Mouse (Mus musculus) lung, postnatal 0 days (tissue): ENCODE results near the gene Gar1. TPM values are rescaled to one million over a fixed set of nuclear protein-coding genes. Genes with fewer than 3 reads are reported as not detected.

Experiments
- ATAC-seq: fragments of 200-750 bp; cut with Nextera tagmentation; 2 replicates; pipeline ENCODE4 v1.8.0; 2017; ENCODE audit warnings: moderate library complexity
- DNase-seq: peaks from one replicate; pipeline ENCODE4 v3.0.0-alpha.2; 2016; ENCODE audit warnings: low spot score
- H3K27ac ChIP-seq: fragments of 300-500 bp; sonication (generic); 2 replicates; pipeline ENCODE4 v1.5.1; 2014; ENCODE audit warnings: antibody characterized with exemption, mild to moderate bottlenecking, low read length, mixed read lengths
- H3K27me3 ChIP-seq: fragments of 300-500 bp; sonication (generic); replicated peaks from 2 replicates; pipeline ENCODE4 v1.6.1; 2014; ENCODE audit warnings: low read length, mixed read lengths; ENCODE audit not compliant: insufficient read depth
- H3K36me3 ChIP-seq: fragments of 300-500 bp; sonication (generic); 2 replicates; pipeline ENCODE4 v1.6.1; 2014; ENCODE audit warnings: low read length, mixed read lengths; ENCODE audit not compliant: insufficient read depth
- H3K4me1 ChIP-seq: fragments of 300-500 bp; sonication (generic); 2 replicates; pipeline ENCODE4 v1.6.1; 2014; ENCODE audit warnings: antibody characterized with exemption, low read depth, low read length, mixed read lengths; ENCODE audit not compliant: insufficient read depth
- H3K4me2 ChIP-seq: fragments of 300-500 bp; sonication (generic); replicated peaks from 2 replicates; pipeline ENCODE4 v1.6.1; 2014; ENCODE audit warnings: low read depth, mild to moderate bottlenecking, low read length, moderate library complexity, mixed read lengths
- H3K4me3 ChIP-seq: fragments of 300-500 bp; sonication (generic); 2 replicates; pipeline ENCODE4 v1.5.1; 2014; ENCODE audit warnings: low read depth, low read length
- H3K9ac ChIP-seq: fragments of 300-500 bp; sonication (generic); replicated peaks from 2 replicates; pipeline ENCODE4 v1.6.1; 2014; ENCODE audit warnings: low read depth, mild to moderate bottlenecking
- H3K9me3 ChIP-seq: fragments of 300-500 bp; sonication (generic); 2 replicates; pipeline ENCODE4 v1.6.1; 2016; ENCODE audit warnings: low read length, mixed read lengths
- CTCF ChIP-seq: IDR thresholded peaks from 2 replicates; pipeline ENCODE4 v1.5.1; 2016; ENCODE audit warnings: antibody characterized with exemption, mild to moderate bottlenecking
- EP300 ChIP-seq: IDR thresholded peaks from 2 replicates; pipeline ENCODE4 v1.6.1; 2016; ENCODE audit warnings: antibody characterized with exemption, mild to moderate bottlenecking, control low read depth
- WGBS: fragments of 180-500 bp; shearing (Covaris S2); extraction: QIAGEN DNeasy Blood & Tissue Kit; methylation state at CpG from one replicate; pipeline ENCODE4 v1.1.7; 2014; 5-methylcytosine and 5-hydroxymethylcytosine counted together
- polyA plus RNA-seq: library from polyadenylated mRNA; unstranded; fragments of >200 nt; fragmentation: Nextera tagmentation; extraction: Ambion mirVana; gene quantifications from 2 replicates; pipeline ENCODE4 v1.2.1, GENCODE M21; 2015

The Gar1 gene
- 17.9 and 21.0 TPM in 2 replicates for polyA plus RNA-seq

GRCm38 (mm10) chr3:129831035-129831568 lies at the start of gene Gar1:
Gene Gar1, minus strand, starts transcription at chr3:129831396.
- Histone ChIP-seq H3K4me2 (peak within 1 kb of the TSS; percentile 74), H3K27ac (peak within 1 kb of the TSS; percentile 84), H3K4me3 (peak within 1 kb of the TSS; percentile 86), H3K36me3 (no peaks in the 10 kb centered on the region), H3K4me1 (no peaks in the 10 kb centered on the region), H3K9me3 (no peaks in the 10 kb centered on the region), H3K9ac (peak within 1 kb of the TSS; percentile 70), H3K27me3 (no peaks in the 10 kb centered on the region)
- TF ChIP-seq EP300 = no peak; the same call in 1 of the 2 replicates
- no peak for TF ChIP-seq CTCF
- DNase-seq (peak; percentile 98), ATAC-seq (peak; percentile 95)
- under 1% methylated on average over 57 of the region's 60 CpGs for WGBS

DNA sequence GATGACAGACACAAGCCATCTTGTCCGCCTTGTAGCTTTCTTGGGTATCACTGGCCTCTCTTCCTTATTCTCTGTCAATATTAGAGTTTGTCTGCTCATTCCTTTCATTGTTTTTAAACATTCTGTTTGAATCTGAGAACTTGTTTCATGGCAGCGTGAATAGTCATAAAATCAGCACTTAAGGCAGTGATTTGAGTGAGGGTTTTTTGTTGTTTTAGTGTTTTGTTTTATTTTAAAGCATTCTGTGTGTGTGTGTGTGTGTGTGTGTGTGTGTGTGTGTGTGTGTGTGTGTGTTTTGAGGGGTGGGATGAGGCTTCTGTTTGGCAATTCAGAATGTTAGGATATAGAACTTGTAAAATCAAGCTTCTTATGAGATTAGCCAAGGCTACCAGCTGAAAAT lies 48.7 kb upstream of the Gar1 start:
- Histone ChIP-seq H3K4me3 (no peak overlapping the region), H3K27me3 (no peaks in the 10 kb centered on the region), H3K4me1 (peaks cover 5% of the 10 kb centered on the region; the same call in 1 of the 2 replicates), H3K36me3 (no peaks in the 10 kb centered on the region), H3K9me3 (no peaks in the 10 kb centered on the region), H3K27ac (no peak overlapping the region), H3K4me2 (peak overlapping the region; percentile 90), H3K9ac (no peak overlapping the region)
- 59% methylated on average over 2 of the region's 2 CpGs for WGBS
- DNase-seq = no peak
- ATAC-seq = no peak
- TF ChIP-seq EP300 (no peak), CTCF (no peak)

- peak overlapping the region; percentile 65 for H3K4me3 ChIP-seq
- H3K4me2 ChIP-seq = peak overlapping the region; percentile 90
- H3K36me3 ChIP-seq = no peaks in the 10 kb centered on the region
- H3K9ac ChIP-seq = peak overlapping the region; percentile 59
- peak; percentile 75 for ATAC-seq
- DNase-seq = peak; percentile 90
- no peaks in the 10 kb centered on the region for H3K27me3 ChIP-seq
- TF ChIP-seq EP300 (no peak), CTCF (no peak)
- peaks cover 5% of the 10 kb centered on the region; the same call in 1 of the 2 replicates for H3K4me1 ChIP-seq
- WGBS = under 1% methylated on average over 23 of the region's 25 CpGs
- H3K9me3 ChIP-seq = no peaks in the 10 kb centered on the region
- peak overlapping the region; percentile 77 for H3K27ac ChIP-seq
Measured at GRCm38 (mm10) chr3:129879131-129879757, 48.0 kb upstream of the Gar1 start.

- peak within 1 kb of the TSS; percentile 77 for H3K27ac ChIP-seq
Measured at GRCm38 (mm10) chr3:129878405-129879021, 47.3 kb upstream of the Gar1 start, which contains the start of gene Pla2g12a. Gene Pla2g12a, plus strand, starts transcription at chr3:129878606.

DNA sequence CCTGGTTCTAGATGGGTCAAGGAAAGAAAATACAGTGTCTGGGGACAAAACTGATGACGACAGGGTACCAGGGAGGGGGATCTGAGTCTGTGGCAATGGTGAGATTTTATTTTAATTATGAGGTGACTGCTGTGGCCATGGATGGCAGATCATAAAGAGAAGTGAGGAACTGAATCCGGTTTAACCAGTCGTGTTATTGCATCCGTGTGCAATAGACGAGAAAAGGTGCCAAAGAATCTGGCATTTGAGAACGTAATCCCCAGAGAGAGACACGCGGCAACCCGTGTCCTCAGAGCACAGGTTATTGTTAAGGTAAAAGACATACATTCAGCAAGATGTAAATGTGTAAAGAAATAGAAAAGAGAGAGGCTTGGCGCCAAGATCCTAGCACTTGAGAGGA lies 46.1 kb upstream of the Gar1 start:
- DNase-seq (peak; percentile 29), ATAC-seq (no peak)
- H3K4me1 ChIP-seq = peaks cover 5% of the 10 kb centered on the region; the same call in 1 of the 2 replicates
- TF ChIP-seq EP300 = no peak
- TF ChIP-seq CTCF = no peak
- H3K36me3 ChIP-seq = no peaks in the 10 kb centered on the region
- no peak overlapping the region for H3K4me3 ChIP-seq
- H3K9ac ChIP-seq = no peak overlapping the region
- no peak overlapping the region for H3K4me2 ChIP-seq
- H3K27me3 ChIP-seq = no peaks in the 10 kb centered on the region
- WGBS = 81% methylated on average over 10 of the region's 10 CpGs
- no peaks in the 10 kb centered on the region for H3K9me3 ChIP-seq
- no peak overlapping the region for H3K27ac ChIP-seq

More at GRCm38 (mm10) chr3:129878405-129879021, 47.3 kb upstream of the Gar1 start, which contains the start of gene Pla2g12a:
- ATAC-seq (peak; percentile 86), DNase-seq (peak; percentile 93)
- WGBS = under 1% methylated on average over 55 of the region's 66 CpGs
- peak within 1 kb of the TSS; percentile 59 for H3K9ac ChIP-seq
- H3K9me3 ChIP-seq = no peaks in the 10 kb centered on the region
- H3K4me2 ChIP-seq = peak within 1 kb of the TSS; percentile 90
- H3K36me3 ChIP-seq = no peaks in the 10 kb centered on the region
- H3K4me3 ChIP-seq = peak within 1 kb of the TSS; percentile 65
- no peaks in the 10 kb centered on the region for H3K27me3 ChIP-seq
- TF ChIP-seq EP300 (no peak), CTCF (peak; percentile 42)
- H3K4me1 ChIP-seq = peaks cover 5% of the 10 kb centered on the region; the same call in 1 of the 2 replicates

DNA sequence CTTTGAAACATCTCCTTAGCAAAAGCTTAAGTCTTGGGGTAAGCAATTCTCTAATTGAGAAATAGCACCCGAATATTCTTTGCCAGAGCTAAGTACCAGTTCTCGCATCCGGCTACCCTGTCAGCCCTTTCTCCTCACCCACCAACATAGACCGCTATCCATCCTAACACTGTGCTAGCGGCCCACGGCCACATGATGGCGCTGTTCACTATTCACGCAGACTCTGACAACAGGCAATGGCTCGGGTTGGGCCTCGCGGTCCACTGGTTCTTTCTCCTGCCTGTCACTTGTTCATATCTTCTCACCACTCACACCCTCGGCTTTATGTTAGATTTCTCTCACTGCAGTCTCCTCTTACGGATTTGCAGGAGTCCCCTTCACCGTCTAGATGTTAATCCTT lies 32.5 kb upstream of the Gar1 start:
- WGBS = 54% methylated on average over 14 of the region's 14 CpGs
- ATAC-seq (0 out of 2 replicates have a peak, but pooled peaks have one; percentile 37), DNase-seq (peak; percentile 30)
- Histone ChIP-seq H3K27me3 (no peaks in the 10 kb centered on the region), H3K9ac (no peak overlapping the region), H3K4me2 (no peak overlapping the region), H3K4me1 (no peaks in the 10 kb centered on the region), H3K9me3 (no peaks in the 10 kb centered on the region), H3K36me3 (no peaks in the 10 kb centered on the region), H3K4me3 (no peak overlapping the region), H3K27ac (no peak overlapping the region)
- peak; percentile 85 for TF ChIP-seq CTCF
- TF ChIP-seq EP300 = no peak
